Mouse (Mus musculus): ENCODE results near the gene Psg20.
"Not testable (repeated sequence)": the region's sequence is repeated elsewhere in the genome, so short reads cannot be mapped to it uniquely, and the experiment has no call there.

Gene Psg20

GRCm38 (mm10) chr7:18686085-18686484 is at the start of gene Psg20:
TSS of gene Psg20 (minus strand) at chr7:18686185.
- no peak for DNase-seq (ENCODE audit: low spot score in 2 of 2)

- DNase-seq (ENCODE audit: low spot score in 2 of 2): no peak
Observed at GRCm38 (mm10) chr7:18734451-18734850, 48.5 kb upstream of the Psg20 start.

- no peak for DNase-seq (ENCODE audit: low spot score in 2 of 2)
Observed at GRCm38 (mm10) chr7:18733111-18733510, 47.1 kb upstream of the Psg20 start.

DNA sequence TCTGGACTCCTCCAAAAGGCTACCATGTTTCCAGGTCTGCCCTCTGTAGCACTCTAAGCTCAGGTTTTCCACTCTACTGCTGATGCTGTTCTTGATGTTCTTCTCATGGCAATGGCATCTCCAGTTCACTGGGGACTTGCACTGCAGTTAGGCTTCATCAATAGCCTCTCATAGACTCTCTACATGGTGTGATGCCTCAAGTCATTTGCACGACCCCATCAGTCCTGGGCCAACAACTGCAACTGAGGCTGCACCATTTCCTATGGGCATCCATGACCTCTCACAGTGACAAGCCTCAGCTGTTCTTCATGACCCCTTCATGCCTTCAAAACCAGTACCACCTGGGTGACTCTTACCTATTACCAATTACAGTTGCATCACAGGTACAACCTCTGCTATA is 42.4 kb upstream of the Psg20 start:
- no peak for DNase-seq (ENCODE audit: low spot score in 2 of 2)

DNA sequence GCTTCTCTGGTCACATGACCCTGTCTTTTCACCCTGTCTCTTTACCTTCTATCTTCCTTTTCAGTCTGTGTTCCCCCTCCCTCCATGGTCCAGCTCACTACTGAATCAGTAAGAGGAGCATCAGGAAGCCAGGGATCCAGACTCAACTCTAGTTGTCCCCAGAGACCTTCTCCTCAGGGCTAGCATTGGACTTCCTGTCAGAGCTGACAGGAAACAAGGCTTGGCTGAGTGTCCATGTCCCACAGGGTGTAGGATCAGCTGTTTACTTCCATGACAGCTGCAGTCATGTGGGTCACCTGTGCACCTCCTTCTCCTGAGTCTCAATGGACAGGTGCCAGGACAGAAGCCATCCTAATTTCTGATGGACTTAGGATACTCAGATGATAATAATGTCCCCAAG is 39.9 kb upstream of the Psg20 start:
- not testable (repeated sequence) for DNase-seq (ENCODE audit: low spot score in 2 of 2)

DNA sequence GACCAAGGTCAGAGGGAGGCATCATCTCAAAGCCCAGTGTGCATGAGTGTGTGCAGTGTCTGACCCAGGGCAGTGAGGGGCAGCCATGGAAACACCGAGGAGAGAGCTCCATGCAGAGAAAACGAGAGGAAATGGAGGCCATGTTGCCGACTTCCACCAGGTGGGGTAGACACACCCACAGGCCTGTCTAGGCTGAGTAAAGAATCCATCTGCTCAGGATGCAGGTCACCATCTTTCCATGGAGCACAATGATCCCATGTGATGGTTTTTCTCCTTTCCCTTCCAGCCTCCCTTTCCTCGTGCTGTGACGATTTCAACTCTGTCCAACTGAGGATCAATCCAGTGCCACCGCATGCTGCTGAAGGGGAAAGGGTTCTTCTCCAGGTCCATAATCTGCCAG is 38.0 kb upstream of the Psg20 start:
- no peak for DNase-seq (ENCODE audit: low spot score in 2 of 2)

DNA sequence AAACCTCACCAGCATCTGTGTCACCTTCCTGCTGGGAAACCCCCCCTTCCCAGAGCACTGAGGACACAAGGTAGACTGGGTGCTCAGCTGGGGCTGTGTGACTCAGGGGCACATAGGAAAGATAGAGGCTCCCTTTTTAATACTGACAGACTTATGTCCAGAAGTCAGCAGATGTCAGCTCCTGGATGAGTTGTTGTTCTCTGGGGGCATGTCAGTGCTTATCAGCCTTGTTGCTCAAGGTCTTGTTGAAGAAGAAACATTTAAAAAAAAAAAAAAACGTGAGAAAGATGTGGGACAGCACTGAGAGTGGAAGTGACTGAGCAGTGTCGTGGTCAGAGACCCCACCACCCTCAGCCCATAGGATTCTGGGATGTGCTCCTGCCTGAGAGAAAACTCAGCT is 31.8 kb upstream of the Psg20 start, which contains the start of gene Psg22:
Psg22 (plus strand) TSS at position 301 of the 400 bp plus-strand sequence.
- DNase-seq (ENCODE audit: low spot score in 2 of 2): no peak

DNA sequence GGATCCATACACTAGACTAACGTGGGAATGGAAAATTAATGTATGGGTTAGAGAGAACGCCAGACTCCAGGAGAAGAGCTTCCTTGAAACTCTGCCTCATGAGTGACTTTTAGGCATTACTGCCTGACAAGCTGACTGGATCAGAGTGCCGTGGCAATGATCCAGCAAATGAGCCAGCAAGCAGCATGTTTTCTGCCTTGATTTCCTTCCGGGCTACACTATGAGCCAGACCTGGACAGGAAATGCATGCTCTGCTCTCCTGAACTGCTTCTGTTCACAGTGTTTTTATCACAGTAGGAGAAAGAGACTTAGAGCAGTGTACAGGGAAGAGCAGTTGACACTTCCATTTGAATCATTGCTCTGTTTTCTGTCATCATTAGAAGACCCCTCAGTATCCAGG is 29.6 kb upstream of the Psg20 start:
- no peak for DNase-seq (ENCODE audit: low spot score in 2 of 2)

DNA sequence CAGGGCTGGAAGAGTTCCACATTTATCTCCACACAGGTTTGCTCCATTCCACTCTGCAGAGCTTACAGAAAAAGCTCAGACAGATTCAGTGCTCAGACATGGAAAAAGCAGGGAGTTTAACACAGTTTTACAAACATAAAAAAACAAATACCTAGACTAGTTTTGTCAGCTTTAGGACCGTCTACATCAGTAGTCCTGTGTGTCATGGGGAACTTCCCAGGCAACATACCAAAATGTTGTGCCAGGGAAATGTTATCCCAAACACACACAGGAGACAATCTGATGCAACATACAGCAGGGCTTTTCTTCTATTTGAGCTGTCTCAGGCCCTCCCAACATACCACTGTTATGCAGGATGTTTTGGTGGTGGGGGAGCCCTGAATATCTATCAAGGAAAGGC is 24.9 kb upstream of the Psg20 start:
- no peak for DNase-seq (ENCODE audit: low spot score in 2 of 2)

- DNase-seq (ENCODE audit: low spot score in 2 of 2): not testable (repeated sequence)
Observed at GRCm38 (mm10) chr7:18710331-18710730, 24.3 kb upstream of the Psg20 start.

DNA sequence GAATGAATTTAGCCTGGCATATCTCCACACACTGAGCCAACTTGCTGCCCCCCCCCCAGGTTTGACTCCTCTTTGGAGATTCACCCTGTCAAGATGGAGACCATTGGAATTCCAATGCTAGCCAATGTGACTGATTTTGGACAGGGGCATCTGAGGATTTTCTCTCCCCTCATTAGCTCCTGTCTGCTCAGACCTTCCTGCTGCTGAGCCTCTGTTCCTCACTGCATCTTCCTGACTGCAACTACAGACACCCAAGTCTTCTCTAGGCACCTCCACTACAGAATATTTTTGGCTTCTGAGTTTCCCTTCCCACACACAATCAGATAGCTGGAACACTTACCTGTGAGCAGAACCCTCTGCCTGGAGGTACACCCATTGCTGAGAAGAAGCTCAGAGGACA is 399 bp downstream of the Psg20 start:
- DNase-seq (ENCODE audit: low spot score in 2 of 2): no peak

- DNase-seq (ENCODE audit: low spot score in 2 of 2): no peak
Observed at GRCm38 (mm10) chr7:18679772-18680171, 6.2 kb downstream of the Psg20 start.

- DNase-seq (ENCODE audit: low spot score in 2 of 2): not testable (repeated sequence)
Observed at GRCm38 (mm10) chr7:18656625-18657024, 29.4 kb downstream of the Psg20 start, which contains the start of gene Psg21. TSS of gene Psg21 (minus strand) at chr7:18656725.

DNA sequence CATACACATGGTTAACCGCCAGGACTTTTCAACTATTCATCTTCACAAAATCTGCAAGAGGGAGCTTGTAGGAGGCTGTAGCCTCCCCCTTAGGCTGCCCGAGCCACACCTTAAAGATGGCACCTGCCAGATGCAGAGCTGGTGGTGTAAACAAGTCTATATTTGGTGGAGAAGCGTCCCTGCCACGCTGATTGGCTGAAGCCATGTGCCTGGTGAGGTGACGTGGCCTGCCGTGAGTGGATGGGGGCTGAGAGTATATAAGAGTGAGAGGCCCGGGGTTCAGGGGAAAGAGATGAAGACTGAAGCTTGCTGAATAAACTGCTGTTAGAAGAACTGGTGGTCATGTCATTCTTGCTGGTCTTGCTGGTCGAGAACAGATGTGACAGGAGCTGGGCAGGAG is 59.1 kb downstream of the Psg20 start:
- not testable (repeated sequence) for DNase-seq (ENCODE audit: low spot score in 2 of 2)
